Mouse (Mus musculus) thymus, postnatal 14 days (tissue): ENCODE measurements around the gene Abi1.
"Not testable (repeated sequence)": the region's sequence is repeated elsewhere in the genome, so short reads cannot be mapped to it uniquely, and the experiment has no call there.

Experiments
- DNase-seq: peaks from one replicate; pipeline ENCODE4 v3.0.0; 2021

Gene Abi1

GRCm38 (mm10) chr2:22957415-22957814 is 82.6 kb downstream of the Abi1 start:
- no peak for DNase-seq

- DNase-seq: no peak
Measured at GRCm38 (mm10) chr2:22955914-22956313, 84.1 kb downstream of the Abi1 start.

- DNase-seq: no peak
Measured at GRCm38 (mm10) chr2:22954278-22954677, 85.8 kb downstream of the Abi1 start.

- no peak for DNase-seq
Measured at GRCm38 (mm10) chr2:22949956-22950355, 90.1 kb downstream of the Abi1 start.

- no peak for DNase-seq
Measured at GRCm38 (mm10) chr2:22933556-22933955, 106.5 kb downstream of the Abi1 start.

GRCm38 (mm10) chr2:22928259-22928658 is 111.8 kb downstream of the Abi1 start:
- no peak for DNase-seq

- not testable (repeated sequence) for DNase-seq
Measured at GRCm38 (mm10) chr2:22925911-22926310, 114.1 kb downstream of the Abi1 start.

GRCm38 (mm10) chr2:22918651-22919050 is 121.4 kb downstream of the Abi1 start:
- no peak for DNase-seq

- no peak for DNase-seq
Measured at GRCm38 (mm10) chr2:22914421-22914820, 125.6 kb downstream of the Abi1 start.

- no peak for DNase-seq
Measured at GRCm38 (mm10) chr2:22903947-22904346, 136.1 kb downstream of the Abi1 start.

- DNase-seq: peak; percentile 86
Measured at GRCm38 (mm10) chr2:22895282-22896273, 144.5 kb downstream of the Abi1 start, which contains the start of gene Pdss1. Gene Pdss1, plus strand, starts transcription at chr2:22895522.

- DNase-seq: peak; percentile 6
Measured at GRCm38 (mm10) chr2:22894932-22895281, 145.1 kb downstream of the Abi1 start.
